Mouse (Mus musculus): ENCODE measurements around the gene Ttll9. TPM values are rescaled to one million over a fixed set of nuclear protein-coding genes. Genes with fewer than 3 reads are reported as not detected.
A peak's percentile ranks its signal among the peaks of the same experiment; 100 is the strongest.

Ttll9 gene
- total RNA-seq, 2 experiments from 2014 or later, result 1.7 to 2.6 TPM

- intact Hi-C loops (cut with DNase I), result no loop called here
- no peak for DNase-seq (ENCODE audit: low spot score in 2 of 2)
Measured at GRCm38 (mm10) chr2:153032973-153033372, 70.7 kb downstream of the Ttll9 start.

- intact Hi-C loops (cut with DNase I), result no loop called here
- peak in 1 of 2 experiments; percentile 47 for DNase-seq (ENCODE audit: low spot score in 2 of 2)
Measured at GRCm38 (mm10) chr2:153033545-153034230, 71.4 kb downstream of the Ttll9 start.

GRCm38 (mm10) chr2:153036690-153037089 is 74.4 kb downstream of the Ttll9 start:
- no peak for DNase-seq (ENCODE audit: low spot score in 2 of 2)
- intact Hi-C loops (cut with DNase I), result no loop called here

- intact Hi-C loops (cut with DNase I), result no loop called here
- peak in 1 of 2 experiments; percentile 53 for DNase-seq (ENCODE audit: low spot score in 2 of 2)
Measured at GRCm38 (mm10) chr2:153043886-153044285, 81.6 kb downstream of the Ttll9 start.

- DNase-seq (ENCODE audit: low spot score in 2 of 2), result peak; percentile 56 to 86
- intact Hi-C loops (cut with DNase I), result no loop called here
Measured at GRCm38 (mm10) chr2:153045884-153046299, 83.6 kb downstream of the Ttll9 start.

GRCm38 (mm10) chr2:153047828-153048465 is 85.7 kb downstream of the Ttll9 start:
- intact Hi-C loops (cut with DNase I), result no loop called here
- peak in 1 of 2 experiments; percentile 74 for DNase-seq (ENCODE audit: low spot score in 2 of 2)

GRCm38 (mm10) chr2:153049288-153049996 is 87.2 kb downstream of the Ttll9 start:
- DNase-seq (ENCODE audit: low spot score in 2 of 2), result peak; percentile 33 to 77
- intact Hi-C loops (cut with DNase I), result no loop called here

GRCm38 (mm10) chr2:153049997-153050358 is 87.7 kb downstream of the Ttll9 start:
- intact Hi-C loops (cut with DNase I), result loop anchor here (10.0 kb wide), 1 partner anchor 135 kb away; the partner anchor contains the start of gene Mylk2
- no peak for DNase-seq (ENCODE audit: low spot score in 2 of 2)

- no peak for DNase-seq (ENCODE audit: low spot score in 2 of 2)
- intact Hi-C loops (cut with DNase I), result loop anchor here (10.0 kb wide), 1 partner anchor 136 kb away; the partner anchor contains the start of gene Mylk2
Measured at GRCm38 (mm10) chr2:153051095-153051494, 88.8 kb downstream of the Ttll9 start.

- intact Hi-C loops (cut with DNase I), result loop anchor here (10.0 kb wide), 1 partner anchor 137 kb away; the partner anchor contains the start of gene Mylk2
- DNase-seq (ENCODE audit: low spot score in 2 of 2), result no peak
Measured at GRCm38 (mm10) chr2:153051537-153051936, 89.3 kb downstream of the Ttll9 start.

GRCm38 (mm10) chr2:153052700-153053351 is 90.5 kb downstream of the Ttll9 start:
- no peak for DNase-seq (ENCODE audit: low spot score in 2 of 2)
- intact Hi-C loops (cut with DNase I), result loop anchor here (10.0 kb wide), 1 partner anchor 138 kb away; the partner anchor contains the start of gene Mylk2

- intact Hi-C loops (cut with DNase I), result loop anchor here (10.0 kb wide), 1 partner anchor 139 kb away; the partner anchor contains the start of gene Mylk2
Measured at GRCm38 (mm10) chr2:153053896-153054295, 91.6 kb downstream of the Ttll9 start.

GRCm38 (mm10) chr2:153055270-153055920 is 93.1 kb downstream of the Ttll9 start:
- intact Hi-C loops (cut with DNase I), result loop anchor here (10.0 kb wide), 1 partner anchor 141 kb away; the partner anchor contains the start of gene Mylk2
- no peak for DNase-seq (ENCODE audit: low spot score in 2 of 2)

More at GRCm38 (mm10) chr2:153053896-153054295, 91.6 kb downstream of the Ttll9 start:
- no peak for DNase-seq (ENCODE audit: low spot score in 2 of 2)

Other genes starting within 250 kb of the Ttll9 start
- gene Id1, start 226.2 kb upstream of the Ttll9 start, total RNA-seq (2021), result 10 to 100 TPM; 19.9 to 30.4 TPM
- 1 to 10 TPM; 1.8 to 2.6 TPM for gene Cox4i2, start 208.3 kb upstream of the Ttll9 start, total RNA-seq (2021)
- gene Bcl2l1, start 130.8 kb upstream of the Ttll9 start, total RNA-seq (2021), result 100 to 1,000 TPM; 128 to 138 TPM
- 1 to 10 TPM; 1.7 to 2.2 TPM for gene Tpx2, start 114.5 kb upstream of the Ttll9 start, total RNA-seq (2021)
- not detected for gene Mylk2, start 51.1 kb upstream of the Ttll9 start, total RNA-seq (2021)
- 1 to 10 TPM; 1.0 TPM for gene Foxs1, start 29.3 kb upstream of the Ttll9 start, total RNA-seq (2021)
- gene Dusp15, start 10.8 kb upstream of the Ttll9 start, total RNA-seq (2021), result 10 to 100 TPM; 17.8 to 23.4 TPM
- 10 to 100 TPM; 50.7 to 51.4 TPM for gene Pdrg1, start 52.9 kb downstream of the Ttll9 start, total RNA-seq (2021)
- gene Xkr7, start 69.4 kb downstream of the Ttll9 start, total RNA-seq (2021), result 1 to 10 TPM; 4.3 to 5.7 TPM
- 1 to 10 TPM; 4.9 to 5.5 TPM for gene Ccm2l, start 103.5 kb downstream of the Ttll9 start, total RNA-seq (2021)
- gene Hck, start 146.0 kb downstream of the Ttll9 start, total RNA-seq (2021), result 1 to 10 TPM; 2.1 to 2.5 TPM
- gene Tm9sf4, start 198.8 kb downstream of the Ttll9 start, total RNA-seq (2021), result 100 to 1,000 TPM; 116 TPM